Mouse (Mus musculus): ENCODE results near the gene Msrb2. TPM values are rescaled to one million over a fixed set of nuclear protein-coding genes. Genes with fewer than 3 reads are reported as not detected.

The Msrb2 gene
- polyA plus RNA-seq (2012; ENCODE audit: low replicate concordance), result 10.6 and 14.8 TPM in 2 replicates

DNA sequence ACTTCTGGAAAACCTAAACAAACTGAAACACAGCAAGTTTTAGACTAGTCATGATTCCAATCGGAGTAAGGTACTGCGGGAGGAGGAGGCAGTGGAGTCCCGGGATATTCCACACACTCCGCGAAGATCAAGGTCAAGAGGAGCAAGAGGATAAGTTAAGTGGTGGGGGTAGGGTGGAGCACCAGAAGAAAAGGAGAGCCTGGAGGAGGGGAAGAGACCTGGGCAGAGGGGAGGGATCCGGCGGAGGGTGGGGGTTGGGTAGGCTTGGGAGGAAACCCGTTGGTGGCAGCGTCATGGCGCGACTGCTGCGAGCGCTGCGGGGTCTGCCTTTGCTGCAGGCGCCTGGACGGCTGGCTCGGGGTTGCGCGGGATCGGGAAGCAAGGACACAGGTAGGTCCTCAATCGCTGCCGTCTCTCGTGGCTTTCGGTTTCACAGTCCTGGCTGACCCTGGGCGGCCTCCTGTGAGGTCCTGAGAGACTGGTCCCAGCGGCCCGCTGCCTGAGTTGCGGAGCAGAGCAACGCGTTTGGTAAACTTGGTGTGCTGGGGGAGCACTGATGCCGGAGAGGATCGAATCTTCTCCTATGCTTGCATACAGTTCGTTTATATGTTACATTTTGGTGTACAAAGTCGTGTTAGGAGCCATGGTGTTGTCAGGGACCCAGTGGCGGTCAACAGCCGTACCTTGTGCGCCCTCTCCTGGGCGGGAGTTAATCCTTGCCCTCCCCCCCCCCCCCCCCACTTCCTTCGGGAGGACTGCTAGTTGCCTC lies at the start of gene Msrb2:
Gene Msrb2 (plus strand): TSS at position 51 of the 769 bp plus-strand sequence.

Other genes starting within 250 kb of the Msrb2 start
- 0.08 TPM in 1 of 2 replicates, not detected in the other for gene Armc3, start 172.1 kb upstream of the Msrb2 start, polyA plus RNA-seq (2012; ENCODE audit: low replicate concordance)
- gene Ptf1a, start 74.2 kb downstream of the Msrb2 start, polyA plus RNA-seq (2012; ENCODE audit: low replicate concordance), result not detected in 2 replicates
- not detected in 2 replicates for gene 4921504E06Rik, start 182.5 kb downstream of the Msrb2 start, polyA plus RNA-seq (2012; ENCODE audit: low replicate concordance)

Data from leukemia stem cell, adult 10-12 weeks (primary cell).